Mouse (Mus musculus) liver, embryonic 11.5 days (tissue): ENCODE measurements at regions not wholly inside any gene's neighbourhood (a gene's known extent, or its start where the extent isn't known, plus 50 kb on each side); places are given as distances from the start of the nearest gene placed in this dataset.
"Not testable (repeated sequence)": the region's sequence is repeated elsewhere in the genome, so short reads cannot be mapped to it uniquely, and the experiment has no call there.

ENCODE experiments used
- ATAC-seq: fragments of 200-750 bp; cut with Nextera tagmentation; replicated peaks from 2 replicates; pipeline ENCODE4 v1.8.0; 2017; ENCODE audit warnings: moderate number of reproducible peaks, mild to moderate bottlenecking, moderate TSS enrichment, moderate library complexity; ENCODE audit not compliant: low FRiP score
- DNase-seq: peaks from one replicate; pipeline ENCODE4 v3.0.0-alpha.2; 2017; ENCODE audit warnings: low spot score
- H3K27ac ChIP-seq: fragments of 300-500 bp; sonication (generic); 2 replicates; pipeline ENCODE4 v1.5.1; 2014; ENCODE audit warnings: mild to moderate bottlenecking, low read depth, low read length, control low read depth
- H3K27me3 ChIP-seq: fragments of 300-500 bp; sonication (generic); replicated peaks from 2 replicates; pipeline ENCODE4 v1.6.1; 2014; ENCODE audit warnings: low read length, mixed read lengths; ENCODE audit not compliant: control insufficient read depth, insufficient read depth
- H3K36me3 ChIP-seq: fragments of 300-500 bp; sonication (generic); 2 replicates; pipeline ENCODE4 v1.6.1; 2014; ENCODE audit warnings: mild to moderate bottlenecking, low read length, moderate library complexity, mixed read lengths; ENCODE audit not compliant: control insufficient read depth, insufficient read depth
- H3K4me1 ChIP-seq: fragments of 300-500 bp; sonication (generic); replicated peaks from 2 replicates; pipeline ENCODE4 v1.6.1; 2014; ENCODE audit warnings: low read length, mixed read lengths; ENCODE audit not compliant: control insufficient read depth, insufficient read depth
- H3K4me2 ChIP-seq: fragments of 300-500 bp; sonication (generic); 2 replicates; pipeline ENCODE4 v1.6.1; 2014; ENCODE audit warnings: mild to moderate bottlenecking, control low read depth, moderate library complexity
- H3K4me3 ChIP-seq: fragments of 300-500 bp; sonication (generic); 2 replicates; pipeline ENCODE4 v1.5.1; 2014; ENCODE audit warnings: low read depth, low read length, control low read depth
- H3K9ac ChIP-seq: fragments of 300-500 bp; sonication (generic); 2 replicates; pipeline ENCODE4 v1.6.1; 2014; ENCODE audit warnings: low read depth, low read length, control low read depth
- H3K9me3 ChIP-seq: fragments of 300-500 bp; sonication (generic); 2 replicates; pipeline ENCODE4 v1.6.1; 2016; ENCODE audit warnings: low read length, inconsistent platforms, mixed read lengths; ENCODE audit not compliant: control insufficient read depth
- WGBS: fragments of 180-500 bp; shearing (Covaris S2); extraction: QIAGEN DNeasy Blood & Tissue Kit; methylation state at CpG from one replicate; pipeline ENCODE4 v1.1.7; 2014; 5-methylcytosine and 5-hydroxymethylcytosine counted together

DNA sequence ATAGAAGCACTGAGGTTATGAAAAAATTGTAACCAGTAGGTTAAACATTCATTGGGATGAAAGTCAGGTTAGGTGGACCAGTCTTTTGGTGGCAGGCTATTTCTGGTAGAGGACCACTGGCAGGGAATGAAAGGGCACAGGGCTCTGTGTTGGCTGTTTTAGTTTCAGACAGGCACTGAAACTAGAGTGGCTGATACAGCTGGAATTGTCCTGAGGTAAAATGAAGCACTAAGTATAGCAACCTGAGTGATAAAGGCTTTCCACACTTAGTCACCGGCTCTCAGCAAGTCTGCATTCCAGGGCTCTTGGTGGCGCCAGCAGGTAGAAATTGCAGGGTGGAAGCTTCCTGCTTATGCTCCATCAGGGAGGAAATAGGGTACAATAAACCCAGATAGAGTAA is 262.2 kb upstream of the Tmpo start:
- H3K36me3 ChIP-seq, result no peaks in the 10 kb centered on the region
- no peak overlapping the region for H3K4me3 ChIP-seq
- H3K9ac ChIP-seq, result no peak overlapping the region
- no peak for ATAC-seq
- WGBS, result 48% methylated on average over 2 of the region's 2 CpGs
- no peaks in the 10 kb centered on the region for H3K9me3 ChIP-seq
- H3K4me1 ChIP-seq, result no peaks in the 10 kb centered on the region
- DNase-seq, result no peak
- no peak overlapping the region for H3K27ac ChIP-seq
- no peak overlapping the region for H3K4me2 ChIP-seq
- no peaks in the 10 kb centered on the region for H3K27me3 ChIP-seq

DNA sequence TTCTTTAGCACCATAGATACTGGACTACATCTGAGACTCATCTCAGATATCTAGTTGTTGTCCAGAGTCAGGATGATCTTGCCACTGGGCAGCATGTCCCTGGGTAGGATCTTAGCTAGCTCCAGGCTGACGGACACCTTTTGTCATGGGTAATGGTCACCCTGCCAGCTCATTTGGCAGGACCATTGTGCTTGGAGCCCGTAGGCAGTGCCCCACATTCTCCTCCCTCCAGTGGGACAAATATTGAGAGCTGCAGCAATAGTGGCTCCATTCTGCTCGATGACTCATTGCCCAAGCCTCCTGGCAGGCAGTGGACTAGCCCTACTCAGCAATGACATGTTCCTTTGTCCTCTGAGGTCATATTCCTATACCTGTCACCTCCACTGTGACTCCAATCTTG is 258.9 kb upstream of the Tmpo start:
- H3K27ac ChIP-seq, result no peak overlapping the region
- H3K4me2 ChIP-seq, result no peak overlapping the region
- H3K9me3 ChIP-seq, result no peaks in the 10 kb centered on the region
- ATAC-seq, result no peak
- DNase-seq, result no peak
- H3K36me3 ChIP-seq, result no peaks in the 10 kb centered on the region
- H3K4me3 ChIP-seq, result no peak overlapping the region
- WGBS, result 78% methylated on average over 3 of the region's 3 CpGs
- no peaks in the 10 kb centered on the region for H3K4me1 ChIP-seq
- no peaks in the 10 kb centered on the region for H3K27me3 ChIP-seq
- H3K9ac ChIP-seq, result no peak overlapping the region

DNA sequence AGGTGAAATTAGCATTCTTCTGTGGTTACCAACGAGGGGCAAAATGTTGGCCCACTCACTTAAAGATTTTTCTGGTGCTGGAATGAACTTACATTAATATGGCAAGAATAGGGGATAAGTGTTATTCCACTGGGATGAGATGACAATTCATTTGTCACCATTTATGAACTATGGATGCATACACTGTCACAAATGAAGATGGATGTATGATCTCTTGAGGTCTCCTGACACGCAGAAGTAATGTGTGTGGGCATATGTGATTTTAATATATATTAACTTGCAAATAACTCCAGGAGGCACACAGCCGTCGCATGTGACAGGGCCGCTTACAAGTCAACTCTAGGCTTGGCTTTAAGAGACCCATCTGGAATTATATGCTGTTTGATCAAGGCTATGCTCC is 256.8 kb upstream of the Tmpo start:
- DNase-seq (no peak), ATAC-seq (no peak)
- Histone ChIP-seq H3K4me1 (no peaks in the 10 kb centered on the region), H3K9ac (no peak overlapping the region), H3K4me3 (no peak overlapping the region), H3K4me2 (no peak overlapping the region), H3K9me3 (no peaks in the 10 kb centered on the region), H3K27me3 (no peaks in the 10 kb centered on the region), H3K27ac (no peak overlapping the region), H3K36me3 (no peaks in the 10 kb centered on the region)
- WGBS, result 81% methylated on average over 5 of the region's 5 CpGs

DNA sequence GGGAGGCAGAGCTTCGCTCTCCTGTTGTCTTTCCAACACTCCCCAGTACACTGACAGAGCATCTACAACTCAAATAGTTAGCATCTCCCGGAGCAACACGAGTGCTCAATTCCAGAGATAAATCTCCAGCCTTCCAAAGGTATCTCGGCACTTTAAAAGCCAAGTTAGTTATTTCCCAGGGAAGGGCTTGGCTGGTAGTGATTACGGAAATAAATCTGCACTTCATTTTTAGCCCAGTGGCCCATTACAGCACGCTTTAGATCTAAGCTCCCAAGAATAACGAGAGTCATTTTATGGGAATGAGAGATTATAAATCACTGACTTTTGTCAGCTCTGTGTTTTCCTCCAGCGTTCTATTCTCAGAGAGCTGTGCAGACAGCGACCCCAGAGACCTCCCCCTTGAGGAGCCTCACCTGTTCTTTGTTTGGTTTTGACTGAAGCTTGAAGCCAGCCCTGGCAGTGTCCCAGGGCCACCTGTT is 255.0 kb upstream of the Tmpo start:
- no peaks in the 10 kb centered on the region for H3K9me3 ChIP-seq
- WGBS, result 49% methylated on average over 9 of the region's 9 CpGs
- no peak overlapping the region for H3K9ac ChIP-seq
- no peaks in the 10 kb centered on the region for H3K27me3 ChIP-seq
- ATAC-seq (no peak), DNase-seq (no peak)
- H3K4me3 ChIP-seq, result no peak overlapping the region
- H3K27ac ChIP-seq, result no peak overlapping the region
- H3K4me1 ChIP-seq, result no peaks in the 10 kb centered on the region
- no peak overlapping the region for H3K4me2 ChIP-seq
- H3K36me3 ChIP-seq, result no peaks in the 10 kb centered on the region

DNA sequence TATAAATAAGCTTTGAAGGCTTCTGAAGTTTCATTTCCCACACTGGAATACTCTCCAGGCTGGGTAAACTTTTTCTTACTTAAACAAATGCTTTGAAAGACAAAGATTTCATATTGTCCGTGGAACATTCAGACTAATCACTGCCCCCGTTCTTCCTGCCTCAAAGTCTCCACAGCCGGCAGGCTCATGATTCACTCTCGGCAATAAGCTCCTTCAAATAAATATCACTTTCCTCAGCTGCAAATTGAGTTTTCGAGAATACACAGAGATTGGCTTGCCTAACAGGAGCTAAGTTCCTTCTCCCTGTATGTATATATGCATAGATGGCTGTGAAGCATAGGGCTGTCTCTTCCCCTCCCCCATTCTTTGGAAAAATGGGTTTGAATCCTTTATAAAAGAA is 249.2 kb upstream of the Tmpo start:
- Histone ChIP-seq H3K9me3 (no peaks in the 10 kb centered on the region), H3K27ac (no peak overlapping the region), H3K4me1 (no peaks in the 10 kb centered on the region), H3K4me2 (no peak overlapping the region), H3K27me3 (no peaks in the 10 kb centered on the region), H3K9ac (no peak overlapping the region), H3K36me3 (no peaks in the 10 kb centered on the region), H3K4me3 (no peak overlapping the region)
- DNase-seq, result no peak
- WGBS, result 55% methylated on average over 5 of the region's 5 CpGs
- no peak for ATAC-seq

DNA sequence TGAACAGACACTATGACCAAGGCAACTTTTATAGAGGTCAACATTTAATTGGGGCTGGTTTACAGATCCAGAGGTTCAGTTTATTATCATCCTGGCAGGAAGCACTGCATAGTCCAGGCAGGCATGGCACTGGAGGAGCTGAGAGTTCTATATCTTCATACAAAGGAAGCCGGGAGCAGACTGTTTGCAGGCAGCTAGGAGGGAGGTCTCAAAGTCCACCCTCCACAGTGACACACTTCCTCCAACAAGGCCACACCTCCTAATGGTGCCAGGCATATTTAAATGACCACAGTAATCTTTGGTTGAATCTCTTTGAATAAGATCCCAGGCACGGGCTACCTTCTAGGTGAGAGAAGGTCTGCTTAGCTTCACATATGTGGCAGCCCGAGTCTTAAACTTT is 245.5 kb upstream of the Tmpo start:
- DNase-seq (no peak), ATAC-seq (no peak)
- Histone ChIP-seq H3K4me2 (no peak overlapping the region), H3K36me3 (no peaks in the 10 kb centered on the region), H3K9ac (no peak overlapping the region), H3K9me3 (no peaks in the 10 kb centered on the region), H3K27ac (no peak overlapping the region), H3K4me3 (no peak overlapping the region), H3K4me1 (no peaks in the 10 kb centered on the region), H3K27me3 (no peaks in the 10 kb centered on the region)
- 78% methylated on average over 3 of the region's 3 CpGs for WGBS

DNA sequence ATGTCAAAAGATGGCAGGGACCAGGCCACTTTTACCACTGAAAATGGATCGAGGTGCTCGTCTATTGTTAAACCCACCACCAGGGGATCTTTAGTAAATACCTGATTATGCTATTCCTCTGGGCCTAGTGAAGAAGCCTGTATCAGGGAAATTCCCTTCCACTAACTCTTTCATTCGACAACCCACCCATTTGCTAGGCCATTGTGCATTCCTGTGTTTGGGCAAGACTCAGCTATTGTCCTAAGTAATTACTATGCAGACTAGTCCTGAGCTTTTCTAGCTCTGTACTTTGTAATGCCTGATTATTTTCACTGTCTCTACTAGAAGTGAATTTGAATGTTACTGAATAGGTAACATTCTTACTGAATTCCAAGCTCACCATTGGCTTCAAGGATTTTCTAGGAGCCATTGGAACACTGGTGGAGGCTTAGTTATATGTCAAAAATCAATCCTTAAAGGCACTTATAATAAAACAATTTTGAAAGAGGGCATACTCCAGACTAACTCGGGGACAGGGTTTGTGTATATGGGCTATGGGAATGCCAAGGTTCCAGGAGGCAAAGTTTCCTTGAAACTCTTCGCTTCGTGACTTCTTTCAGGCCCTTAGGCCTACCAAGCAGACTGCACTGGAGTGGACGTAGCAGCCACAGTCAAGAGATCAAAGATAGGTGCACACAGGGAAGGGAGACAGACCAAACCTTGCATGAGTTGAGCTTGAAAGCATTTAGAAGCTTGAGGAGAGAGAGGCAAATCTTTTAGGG is 244.7 kb upstream of the Tmpo start:
- not testable (repeated sequence) for H3K4me3 ChIP-seq, H3K9me3 ChIP-seq, H3K9ac ChIP-seq, H3K4me2 ChIP-seq, ATAC-seq, H3K27me3 ChIP-seq, H3K36me3 ChIP-seq, H3K27ac ChIP-seq, DNase-seq, H3K4me1 ChIP-seq
- 72% methylated on average over 7 of the region's 7 CpGs for WGBS

DNA sequence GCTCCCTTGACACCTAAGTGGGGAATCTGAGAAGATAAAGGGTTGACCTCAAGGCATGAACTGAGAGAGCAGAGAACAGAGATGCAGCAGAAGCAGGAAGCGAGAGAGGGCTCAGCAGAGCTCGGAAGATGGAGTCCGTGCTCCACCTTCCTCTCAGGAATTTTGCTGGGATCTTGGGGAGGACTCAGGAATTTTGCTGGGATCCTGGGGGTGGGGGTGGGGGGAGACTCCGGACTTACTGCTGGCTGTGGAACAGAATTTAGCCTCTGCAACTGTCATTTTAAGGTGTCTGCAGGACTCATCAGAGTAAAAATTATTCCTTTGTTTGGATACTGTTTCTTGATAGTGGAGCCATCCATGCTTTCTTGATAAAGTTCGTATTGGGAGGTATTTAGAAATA is 243.7 kb upstream of the Tmpo start:
- WGBS, result 56% methylated on average over 5 of the region's 5 CpGs
- no peak overlapping the region for H3K4me3 ChIP-seq

DNA sequence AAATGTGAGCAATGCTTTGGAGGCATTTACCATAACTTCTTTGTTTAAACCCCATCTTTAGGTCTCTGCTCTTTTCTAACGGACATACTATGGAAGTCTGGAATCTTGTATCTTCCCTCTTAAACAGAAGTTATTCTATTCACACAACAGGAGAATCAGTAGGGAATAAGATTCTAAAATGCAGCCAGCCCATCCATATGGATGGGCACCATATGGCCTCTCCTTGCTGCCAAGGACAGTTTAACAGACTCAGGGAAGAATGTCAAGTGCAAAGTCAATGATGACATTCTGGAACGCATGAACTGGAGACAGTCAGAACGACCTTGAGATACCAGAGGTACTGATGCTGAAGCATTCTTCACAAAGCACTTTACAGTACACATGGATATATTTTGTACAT is 206.1 kb upstream of the Tmpo start:
- Histone ChIP-seq H3K4me2 (no peak overlapping the region), H3K4me3 (no peak overlapping the region), H3K27me3 (no peaks in the 10 kb centered on the region), H3K36me3 (no peaks in the 10 kb centered on the region), H3K4me1 (no peaks in the 10 kb centered on the region), H3K9me3 (no peaks in the 10 kb centered on the region), H3K9ac (no peak overlapping the region), H3K27ac (no peak overlapping the region)
- DNase-seq (no peak), ATAC-seq (no peak)
- WGBS, result 76% methylated on average over 3 of the region's 3 CpGs

More for the DNA sequence above, 243.7 kb upstream of the Tmpo start:
- ATAC-seq, result no peak
- Histone ChIP-seq H3K9ac (no peak overlapping the region), H3K9me3 (no peaks in the 10 kb centered on the region), H3K27me3 (no peaks in the 10 kb centered on the region), H3K27ac (no peak overlapping the region), H3K4me2 (no peak overlapping the region), H3K36me3 (no peaks in the 10 kb centered on the region), H3K4me1 (no peaks in the 10 kb centered on the region)
- DNase-seq, result no peak
